Mouse (Mus musculus): ENCODE data around the gene Pllp. TPM values are rescaled to one million over a fixed set of nuclear protein-coding genes. Genes with fewer than 3 reads are reported as not detected.

Pllp gene
- polyA plus RNA-seq, 1 experiment from 2014 or later = 3.4 TPM

- peaks cover 39% of the 10 kb centered on the region for H3K36me3 ChIP-seq (ENCODE audit: control insufficient read depth, insufficient read depth, low read length)
- 76% methylated on average over 1 of the region's 1 CpGs for WGBS
These were observed 50.9 kb downstream of the Pllp start for GRCm38 (mm10) chr8:94645202-94645601.

GRCm38 (mm10) chr8:94641938-94642337 is 54.1 kb downstream of the Pllp start:
- Histone ChIP-seq H3K9me3 (replicated peaks; ENCODE audit: control insufficient read depth, low read length, poor library complexity, severe bottlenecking) (no peaks in the 10 kb centered on the region), H3K27me3 (ENCODE audit: control insufficient read depth, insufficient read depth, low read depth, low read length) (no peaks in the 10 kb centered on the region), H3K4me3 (ENCODE audit: low read depth, low read length) (no peak overlapping the region), H3K9ac (ENCODE audit: low read depth, low read length) (no peak overlapping the region), H3K4me1 (ENCODE audit: control insufficient read depth, insufficient read depth, low read length) (no peaks in the 10 kb centered on the region), H3K27ac (ENCODE audit: low read length) (no peak overlapping the region), H3K4me2 (ENCODE audit: low read length) (no peak overlapping the region), H3K36me3 (ENCODE audit: control insufficient read depth, insufficient read depth, low read length) (peaks cover 54% of the 10 kb centered on the region)
- WGBS = 92% methylated on average over 3 of the region's 3 CpGs
- ATAC-seq = no peak

More at GRCm38 (mm10) chr8:94645202-94645601, 50.9 kb downstream of the Pllp start:
- Histone ChIP-seq H3K27me3 (ENCODE audit: control insufficient read depth, insufficient read depth, low read depth, low read length) (no peaks in the 10 kb centered on the region), H3K4me2 (ENCODE audit: low read length) (no peak overlapping the region), H3K9me3 (replicated peaks; ENCODE audit: control insufficient read depth, low read length, poor library complexity, severe bottlenecking) (no peaks in the 10 kb centered on the region), H3K4me3 (ENCODE audit: low read depth, low read length) (no peak overlapping the region), H3K4me1 (ENCODE audit: control insufficient read depth, insufficient read depth, low read length) (no peaks in the 10 kb centered on the region), H3K27ac (ENCODE audit: low read length) (no peak overlapping the region), H3K9ac (ENCODE audit: low read depth, low read length) (no peak overlapping the region)
- ATAC-seq = no peak

- H3K27ac ChIP-seq (ENCODE audit: low read length) = no peak overlapping the region
- H3K4me1 ChIP-seq (ENCODE audit: control insufficient read depth, insufficient read depth, low read length) = no peaks in the 10 kb centered on the region
- H3K36me3 ChIP-seq (ENCODE audit: control insufficient read depth, insufficient read depth, low read length) = peaks cover 47% of the 10 kb centered on the region
- H3K4me2 ChIP-seq (ENCODE audit: low read length) = no peak overlapping the region
- WGBS = 94% methylated on average over 2 of the region's 2 CpGs
- H3K27me3 ChIP-seq (ENCODE audit: control insufficient read depth, insufficient read depth, low read depth, low read length) = no peaks in the 10 kb centered on the region
- no peak overlapping the region for H3K9ac ChIP-seq (ENCODE audit: low read depth, low read length)
- no peak overlapping the region for H3K4me3 ChIP-seq (ENCODE audit: low read depth, low read length)
- no peak for ATAC-seq
- no peaks in the 10 kb centered on the region for H3K9me3 ChIP-seq (replicated peaks; ENCODE audit: control insufficient read depth, low read length, poor library complexity, severe bottlenecking)
These were observed 54.9 kb downstream of the Pllp start for GRCm38 (mm10) chr8:94641183-94641582.

- H3K9ac ChIP-seq (ENCODE audit: low read depth, low read length) = no peak overlapping the region
- H3K4me2 ChIP-seq (ENCODE audit: low read length) = no peak overlapping the region
- H3K4me1 ChIP-seq (ENCODE audit: control insufficient read depth, insufficient read depth, low read length) = no peaks in the 10 kb centered on the region
- no peak for ATAC-seq
- H3K27me3 ChIP-seq (ENCODE audit: control insufficient read depth, insufficient read depth, low read depth, low read length) = no peaks in the 10 kb centered on the region
- H3K9me3 ChIP-seq (replicated peaks; ENCODE audit: control insufficient read depth, low read length, poor library complexity, severe bottlenecking) = no peaks in the 10 kb centered on the region
- no peak overlapping the region for H3K4me3 ChIP-seq (ENCODE audit: low read depth, low read length)
- H3K27ac ChIP-seq (ENCODE audit: low read length) = no peak overlapping the region
- peaks cover 38% of the 10 kb centered on the region for H3K36me3 ChIP-seq (ENCODE audit: control insufficient read depth, insufficient read depth, low read length)
These were observed 61.9 kb downstream of the Pllp start for GRCm38 (mm10) chr8:94634211-94634610.

- WGBS = 94% methylated on average over 2 of the region's 2 CpGs
- no peak for ATAC-seq
- H3K36me3 ChIP-seq (ENCODE audit: control insufficient read depth, insufficient read depth, low read length) = peaks cover 37% of the 10 kb centered on the region
These were observed 62.4 kb downstream of the Pllp start for GRCm38 (mm10) chr8:94633564-94634194.

More at GRCm38 (mm10) chr8:94633564-94634194, 62.4 kb downstream of the Pllp start:
- Histone ChIP-seq H3K4me1 (ENCODE audit: control insufficient read depth, insufficient read depth, low read length) (no peaks in the 10 kb centered on the region), H3K4me2 (ENCODE audit: low read length) (no peak overlapping the region), H3K27me3 (ENCODE audit: control insufficient read depth, insufficient read depth, low read depth, low read length) (no peaks in the 10 kb centered on the region), H3K27ac (ENCODE audit: low read length) (no peak overlapping the region), H3K9me3 (replicated peaks; ENCODE audit: control insufficient read depth, low read length, poor library complexity, severe bottlenecking) (no peaks in the 10 kb centered on the region), H3K9ac (ENCODE audit: low read depth, low read length) (no peak overlapping the region), H3K4me3 (ENCODE audit: low read depth, low read length) (no peak overlapping the region)

Other genes with a start within 250 kb of the Pllp start
- gene Cpne2, start 163.3 kb downstream of the Pllp start, polyA plus RNA-seq (2015; fragmentation: Nextera tagmentation; extraction: Ambion mirVana) = 25.0 and 26.2 TPM in 2 replicates
- 51.2 and 56.6 TPM in 2 replicates for gene Rspry1, start 94.3 kb downstream of the Pllp start, polyA plus RNA-seq (2015; fragmentation: Nextera tagmentation; extraction: Ambion mirVana)
- 74.0 and 88.9 TPM in 2 replicates for gene Fam192a, start 94.3 kb downstream of the Pllp start, polyA plus RNA-seq (2015; fragmentation: Nextera tagmentation; extraction: Ambion mirVana)
- 179 and 183 TPM in 2 replicates for gene Arl2bp, start 29.7 kb downstream of the Pllp start, polyA plus RNA-seq (2015; fragmentation: Nextera tagmentation; extraction: Ambion mirVana)
- not detected in 2 replicates for gene Ccl22, start 49.3 kb upstream of the Pllp start, polyA plus RNA-seq (2015; fragmentation: Nextera tagmentation; extraction: Ambion mirVana)
- 38.4 and 55.8 TPM in 2 replicates for gene Cx3cl1, start 75.7 kb upstream of the Pllp start, polyA plus RNA-seq (2015; fragmentation: Nextera tagmentation; extraction: Ambion mirVana)
- 0.40 and 0.62 TPM in 2 replicates for gene Ccl17, start 114.2 kb upstream of the Pllp start, polyA plus RNA-seq (2015; fragmentation: Nextera tagmentation; extraction: Ambion mirVana)
- 53.5 and 61.2 TPM in 2 replicates for gene Coq9, start 142.0 kb upstream of the Pllp start, polyA plus RNA-seq (2015; fragmentation: Nextera tagmentation; extraction: Ambion mirVana)
- 188 and 194 TPM in 2 replicates for gene Ciapin1, start 142.1 kb upstream of the Pllp start, polyA plus RNA-seq (2015; fragmentation: Nextera tagmentation; extraction: Ambion mirVana)
- gene Polr2c, start 161.2 kb upstream of the Pllp start, polyA plus RNA-seq (2015; fragmentation: Nextera tagmentation; extraction: Ambion mirVana) = 111 and 112 TPM in 2 replicates
- 96.2 and 112 TPM in 2 replicates for gene Dok4, start 180.1 kb upstream of the Pllp start, polyA plus RNA-seq (2015; fragmentation: Nextera tagmentation; extraction: Ambion mirVana)
- 3.4 and 3.8 TPM in 2 replicates for gene Ccdc102a, start 221.8 kb upstream of the Pllp start, polyA plus RNA-seq (2015; fragmentation: Nextera tagmentation; extraction: Ambion mirVana)
- 0.62 TPM in 1 of 2 replicates, not detected in the other for gene Adgrg5, start 227.4 kb upstream of the Pllp start, polyA plus RNA-seq (2015; fragmentation: Nextera tagmentation; extraction: Ambion mirVana)